Comparison of ENCODE assay signal across 8 mouse cellular contexts in the genomic region with DNA sequence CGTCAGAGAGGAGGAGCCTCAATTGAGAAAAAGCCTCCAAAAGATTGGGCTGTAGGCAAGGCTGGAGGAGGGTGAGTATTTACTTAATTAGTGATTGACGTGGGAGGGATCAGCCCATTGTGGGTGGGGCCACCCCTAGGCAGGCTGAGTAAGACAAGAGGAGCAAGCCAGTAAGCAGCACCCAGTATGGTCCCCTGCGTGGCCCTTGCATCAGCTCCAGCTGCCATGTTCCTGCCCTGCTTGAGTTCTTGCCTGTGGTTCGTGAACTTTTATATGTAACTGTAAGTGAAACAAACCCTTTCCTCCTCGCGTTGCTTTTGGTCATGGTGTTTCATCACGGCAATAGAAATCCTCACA. TPM values are rescaled to one million over a fixed set of nuclear protein-coding genes. Genes with fewer than 3 reads are reported as not detected.
A peak's percentile ranks its signal among the peaks of the same experiment; 100 is the strongest.
DNase-seq lines count a peak whose midpoint lies in the region; ATAC-seq and TF ChIP-seq lines count a peak whose summit lies in the region.

A gene (minus strand): TSS at position 27 of the 357 bp plus-strand sequence.

- H3K27ac ChIP-seq in cerebellum, adult 2 months (ENCODE audit: insufficient read depth, low read length) = no peak within 1 kb of the TSS
- no peak within 1 kb of the TSS for H3K27ac ChIP-seq in liver, embryonic 14.5 days

- peak within 1 kb of the TSS; percentile 62 for H3K4me2 ChIP-seq in liver, embryonic 14.5 days (ENCODE audit: low read depth)

- ATAC-seq in liver, embryonic 14.5 days (ENCODE audit: insufficient read depth) = peak; percentile 95

- no peak for TF ChIP-seq POLR2A in cerebellum, adult 2 months (IDR thresholded peaks at IDR 0.05; ENCODE audit: borderline replicate concordance, insufficient read depth, low read length)

- 68% methylated on average over 7 of the region's 7 CpGs for WGBS in cerebellum, adult 2 months
- 36% methylated on average over 7 of the region's 7 CpGs for WGBS in liver, embryonic 14.5 days (ENCODE audit: insufficient replicate concordance)

- peak within 1 kb of the TSS; percentile 27; the same call in 1 of the 2 replicates for H3K9ac ChIP-seq in liver, embryonic 14.5 days (replicated peaks)

- intact Hi-C loops in left cerebral cortex, postnatal 25 days (cut with DNase I) = no loop called here

- TF ChIP-seq CTCF in cerebellum, adult 2 months (IDR thresholded peaks at IDR 0.05; ENCODE audit: borderline replicate concordance, insufficient read depth, low read depth, low read length) = no peak
- TF ChIP-seq CTCF in liver, embryonic 14.5 days (IDR thresholded peaks at IDR 0.05; ENCODE audit: low read depth) = no peak

- H3K36me3 ChIP-seq in liver, embryonic 14.5 days (replicated peaks; ENCODE audit: control insufficient read depth, insufficient read depth, low read depth) = no peaks in the 10 kb centered on the region

- DNase-seq in cerebellum, adult 2 months = no peak
- DNase-seq in cerebellum, postnatal 36 days = no peak
- peak; percentile 13 for DNase-seq in WW6 (ENCODE audit: low read depth, low spot score)
- DNase-seq in gastrocnemius, postnatal 4 days (ENCODE audit: low spot score in 2 of 2) = no peak
- peak; percentile 47 to 61 (median 50) for DNase-seq in liver, embryonic 14.5 days (ENCODE audit: low read depth in 3 of 3, low spot score in 3 of 3)
- DNase-seq in thymus, postnatal 14 days = peak; percentile 33
- no peak for DNase-seq in left cerebral cortex, postnatal 25 days (ENCODE audit: low spot score in 2 of 2)
- DNase-seq in kidney, postnatal 14 days = no peak

- no peaks in the 10 kb centered on the region for H3K9me3 ChIP-seq in liver, embryonic 14.5 days (ENCODE audit: control insufficient read depth, low read length)

- H3K4me3 ChIP-seq in cerebellum, adult 2 months (replicated peaks; ENCODE audit: insufficient read depth, low read depth, low read length) = no peak within 1 kb of the TSS
- peak within 1 kb of the TSS; percentile 37 to 38 for H3K4me3 ChIP-seq in liver, embryonic 14.5 days (ENCODE audit: insufficient read depth in 1 of 2, low read depth in 2 of 2, low read length in 2 of 2)

- no peaks in the 10 kb centered on the region for H3K27me3 ChIP-seq in cerebellum, adult 2 months (ENCODE audit: control insufficient read depth, insufficient read depth, low read length)
- H3K27me3 ChIP-seq in liver, embryonic 14.5 days (ENCODE audit: control insufficient read depth, insufficient read depth, low read length) = no peaks in the 10 kb centered on the region

- TF ChIP-seq EP300 in liver, embryonic 14.5 days (IDR thresholded peaks at IDR 0.05; ENCODE audit: low read depth) = no peak

- H3K4me1 ChIP-seq in cerebellum, adult 2 months (ENCODE audit: control insufficient read depth, insufficient read depth, low read length) = no peaks in the 10 kb centered on the region
- peaks cover 0 to 8% of the 10 kb centered on the region in 2 experiments; a peak in 2 of 4 replicates for H3K4me1 ChIP-seq in liver, embryonic 14.5 days (replicated peaks; ENCODE audit: control insufficient read depth in 2 of 2, insufficient read depth in 2 of 2, low read length in 1 of 2)

RNA-seq across cellular contexts. Expression of the gene that starts here (rescaled TPM):
- polyA plus RNA-seq in cerebellum, adult 2 months (2012; rRNA removed) = 10.8 and 12.8 TPM in 2 replicates
- total RNA-seq in gastrocnemius, postnatal 4 days (2021) = 1,000 to 10,000 TPM; 2,428 to 2,570 TPM
- polyA plus RNA-seq in liver, embryonic 14.5 days (2012; rRNA removed) = 0.12 and 0.13 TPM in 2 replicates
- 0.14 and 0.18 TPM in 2 replicates for polyA plus RNA-seq in liver, embryonic 14.5 days (2014; fragmentation: Nextera tagmentation; extraction: Ambion mirVana)
- total RNA-seq in left cerebral cortex, postnatal 25 days (2021) = 1 to 10 TPM in 1 of 2 experiments, under 1 TPM in 1; 0.99 to 1.1 TPM

Comparison
In these comparisons a context has a peak if more than half of its experiments do, and no peak if none do; other contexts are left out.
1. RNA of the gene that starts here (total RNA-seq): 2,428 to 2,570 TPM in gastrocnemius, postnatal 4 days; 0.99 to 1.1 TPM in left cerebral cortex, postnatal 25 days; every median in the first group is over 1,000 times any median in the second.
2. RNA of the gene that starts here (polyA plus RNA-seq): 10.8 to 12.8 TPM in cerebellum, adult 2 months; 0.12 to 0.18 TPM in liver, embryonic 14.5 days; every median in the first group is over 10 times any median in the second.
3. Peak in DNase-seq, ATAC-seq, H3K4me3 ChIP-seq, H3K9ac ChIP-seq and H3K4me2 ChIP-seq in liver, embryonic 14.5 days; RNA of the gene not detected or under 1 TPM.
4. DNase-seq: peak in WW6 (single experiment) and thymus, postnatal 14 days (single experiment); none in cerebellum, adult 2 months (0 of 2), cerebellum, postnatal 36 days (0 of 2), gastrocnemius, postnatal 4 days (0 of 2), left cerebral cortex, postnatal 25 days (0 of 2) and kidney, postnatal 14 days (single experiment).